Mouse (Mus musculus) hindbrain, embryonic 15.5 days (tissue): ENCODE measurements around the gene Gm10974. TPM values are rescaled to one million over a fixed set of nuclear protein-coding genes. Genes with fewer than 3 reads are reported as not detected.

Source experiments
- ATAC-seq: fragments of 200-750 bp; cut with Nextera tagmentation; 2 replicates; pipeline ENCODE4 v1.8.0; 2017; ENCODE audit warnings: low read depth, moderate number of reproducible peaks, moderate TSS enrichment; ENCODE audit not compliant: low FRiP score
- H3K27ac ChIP-seq: fragments of 300-500 bp; sonication (generic); replicated peaks from 2 replicates; pipeline ENCODE4 v1.5.1; 2015; ENCODE audit warnings: mild to moderate bottlenecking, inconsistent platforms
- H3K27me3 ChIP-seq: fragments of 300-500 bp; sonication (generic); 2 replicates; pipeline ENCODE4 v1.6.1; 2015; ENCODE audit warnings: control low read depth, inconsistent platforms
- H3K36me3 ChIP-seq: fragments of 300-500 bp; sonication (generic); 2 replicates; pipeline ENCODE4 v1.6.1; 2015; ENCODE audit warnings: control low read depth, inconsistent platforms
- H3K4me1 ChIP-seq: fragments of 300-500 bp; sonication (generic); replicated peaks from 2 replicates; pipeline ENCODE4 v1.6.1; 2015; ENCODE audit warnings: control low read depth, inconsistent platforms
- H3K4me2 ChIP-seq: fragments of 300-500 bp; sonication (generic); 2 replicates; pipeline ENCODE4 v1.6.1; 2015; ENCODE audit warnings: moderate library complexity, mild to moderate bottlenecking, inconsistent platforms
- H3K4me3 ChIP-seq: fragments of 300-500 bp; sonication (generic); 2 replicates; pipeline ENCODE4 v1.5.1; 2015; ENCODE audit warnings: mild to moderate bottlenecking, inconsistent platforms
- H3K9ac ChIP-seq: fragments of 300-500 bp; sonication (generic); 2 replicates; pipeline ENCODE4 v1.6.1; 2015; ENCODE audit warnings: inconsistent platforms
- H3K9me3 ChIP-seq: fragments of 300-500 bp; sonication (generic); 2 replicates; pipeline ENCODE4 v1.6.1; 2016; ENCODE audit warnings: control low read depth, inconsistent platforms
- WGBS: fragments of 180-500 bp; shearing (Covaris S2); methylation state at CpG from one replicate; pipeline ENCODE4 v1.1.7; 2015; 5-methylcytosine and 5-hydroxymethylcytosine counted together
- microRNA-seq: library from miRNA; unstranded; fragments of <30 nt; microRNA quantifications from one replicate; pipeline ENCODE4, GENCODE M21; 2016
- polyA plus RNA-seq: library from polyadenylated mRNA; unstranded; fragments of >200 nt; fragmentation: Nextera tagmentation; extraction: Ambion mirVana; gene quantifications from 2 replicates; pipeline ENCODE4 v1.2.1, GENCODE M21; 2015

The Gm10974 gene
- polyA plus RNA-seq, 1 experiment from 2014 or later = not detected

GRCm38 (mm10) chr7:66413093-66413492 lies 47.4 kb downstream of the Gm10974 start:
- 0 out of 2 replicates have a peak, but pooled peaks cover 3% of the 10 kb centered on the region for H3K4me1 ChIP-seq
- H3K27ac ChIP-seq = no peak overlapping the region
- H3K36me3 ChIP-seq = no peaks in the 10 kb centered on the region
- H3K27me3 ChIP-seq = no peaks in the 10 kb centered on the region
- no peak overlapping the region for H3K9ac ChIP-seq
- peak; percentile 55; the same call in 1 of the 2 replicates for ATAC-seq
- WGBS = 52% methylated on average over 7 of the region's 7 CpGs
- H3K4me2 ChIP-seq = no peak overlapping the region
- no peaks in the 10 kb centered on the region for H3K9me3 ChIP-seq
- no peak overlapping the region for H3K4me3 ChIP-seq

GRCm38 (mm10) chr7:66416829-66417228 lies 51.1 kb downstream of the Gm10974 start:
- Histone ChIP-seq H3K4me3 (no peak overlapping the region), H3K4me2 (no peak overlapping the region), H3K9me3 (no peaks in the 10 kb centered on the region), H3K27me3 (no peaks in the 10 kb centered on the region), H3K9ac (no peak overlapping the region), H3K4me1 (0 out of 2 replicates have a peak, but pooled peaks cover 3% of the 10 kb centered on the region), H3K36me3 (no peaks in the 10 kb centered on the region), H3K27ac (no peak overlapping the region)
- ATAC-seq = no peak
- WGBS = 90% methylated on average over 4 of the region's 4 CpGs

GRCm38 (mm10) chr7:66418981-66419380 lies 53.3 kb downstream of the Gm10974 start:
- 0 out of 2 replicates have a peak, but pooled peaks cover 2% of the 10 kb centered on the region for H3K27me3 ChIP-seq
- WGBS = 52% methylated on average over 12 of the region's 12 CpGs
- H3K27ac ChIP-seq = no peak overlapping the region
- no peaks in the 10 kb centered on the region for H3K4me1 ChIP-seq
- H3K9me3 ChIP-seq = no peaks in the 10 kb centered on the region
- H3K9ac ChIP-seq = no peak overlapping the region
- no peaks in the 10 kb centered on the region for H3K36me3 ChIP-seq
- no peak overlapping the region for H3K4me3 ChIP-seq
- ATAC-seq = no peak
- no peak overlapping the region for H3K4me2 ChIP-seq

GRCm38 (mm10) chr7:66421903-66422302 lies 56.2 kb downstream of the Gm10974 start:
- peaks cover 2% of the 10 kb centered on the region for H3K4me1 ChIP-seq
- H3K4me2 ChIP-seq = no peak overlapping the region
- no peaks in the 10 kb centered on the region for H3K36me3 ChIP-seq
- H3K9ac ChIP-seq = no peak overlapping the region
- no peak for ATAC-seq
- H3K9me3 ChIP-seq = no peaks in the 10 kb centered on the region
- no peak overlapping the region for H3K27ac ChIP-seq
- no peak overlapping the region for H3K4me3 ChIP-seq
- 73% methylated on average over 8 of the region's 8 CpGs for WGBS
- H3K27me3 ChIP-seq = peaks cover 27% of the 10 kb centered on the region

GRCm38 (mm10) chr7:66427053-66427436 lies 61.3 kb downstream of the Gm10974 start:
- peaks cover 12% of the 10 kb centered on the region for H3K4me1 ChIP-seq
- ATAC-seq = no peak
- peaks cover 57% of the 10 kb centered on the region for H3K27me3 ChIP-seq
- H3K9ac ChIP-seq = 0 out of 2 replicates have a peak overlapping the region, but pooled peaks have one; percentile 29
- under 1% methylated on average over 23 of the region's 23 CpGs for WGBS
- H3K36me3 ChIP-seq = no peaks in the 10 kb centered on the region
- peak overlapping the region; percentile 97 for H3K4me2 ChIP-seq
- H3K27ac ChIP-seq = no peak overlapping the region
- no peaks in the 10 kb centered on the region for H3K9me3 ChIP-seq
- H3K4me3 ChIP-seq = peak overlapping the region; percentile 46

GRCm38 (mm10) chr7:66427437-66428161 lies 61.9 kb downstream of the Gm10974 start, which contains the start of gene Aldh1a3:
Aldh1a3 (minus strand) TSS chr7:66427517.
- under 1% methylated on average over 55 of the region's 56 CpGs for WGBS

GRCm38 (mm10) chr7:66434453-66434935 lies 68.8 kb downstream of the Gm10974 start:
- WGBS = 45% methylated on average over 10 of the region's 10 CpGs
- H3K4me3 ChIP-seq = no peak overlapping the region
- no peaks in the 10 kb centered on the region for H3K9me3 ChIP-seq
- peaks cover 7% of the 10 kb centered on the region for H3K27me3 ChIP-seq
- no peak overlapping the region for H3K27ac ChIP-seq
- H3K9ac ChIP-seq = no peak overlapping the region
- H3K4me2 ChIP-seq = no peak overlapping the region
- no peaks in the 10 kb centered on the region for H3K36me3 ChIP-seq
- H3K4me1 ChIP-seq = no peaks in the 10 kb centered on the region
- peak; percentile 15; the same call in 1 of the 2 replicates for ATAC-seq

More at GRCm38 (mm10) chr7:66427437-66428161, 61.9 kb downstream of the Gm10974 start, which contains the start of gene Aldh1a3:
- Histone ChIP-seq H3K36me3 (no peaks in the 10 kb centered on the region), H3K9me3 (no peaks in the 10 kb centered on the region), H3K9ac (peak within 1 kb of the TSS; percentile 29; the same call in 1 of the 2 replicates), H3K27me3 (peaks cover 57% of the 10 kb centered on the region), H3K27ac (no peak within 1 kb of the TSS), H3K4me1 (peaks cover 12% of the 10 kb centered on the region), H3K4me2 (peak within 1 kb of the TSS; percentile 97), H3K4me3 (peak within 1 kb of the TSS; percentile 46)
- peak; percentile 72 for ATAC-seq

Small RNA genes lying within 50 kb of the gene (microRNA-seq; reads per million reads assigned to microRNA genes)
- not detected for gene Mir7057

Other genes with a start within 250 kb of the Gm10974 start
- 3.4 and 4.6 TPM in 2 replicates for gene Lrrk1, start 22.4 kb downstream of the Gm10974 start, polyA plus RNA-seq
- 2.1 and 2.9 TPM in 2 replicates for gene Aldh1a3, start 61.6 kb downstream of the Gm10974 start, polyA plus RNA-seq